Mouse (Mus musculus) megakaryocyte, embryonic 14.5 days (primary cell): ENCODE results near the gene Drd3. TPM values are rescaled to one million over a fixed set of nuclear protein-coding genes. Genes with fewer than 3 reads are reported as not detected.

Experiments
- H3K27me3 ChIP-seq: replicated peaks from 2 replicates; pipeline ENCODE3; 2012; ENCODE audit warnings: inconsistent platforms
- H3K36me3 ChIP-seq: replicated peaks from 2 replicates; pipeline ENCODE3; 2012; ENCODE audit warnings: low read length, inconsistent platforms, mixed read lengths
- H3K4me1 ChIP-seq: 2 replicates; pipeline ENCODE4 v1.6.1; 2012; ENCODE audit warnings: inconsistent platforms
- H3K4me3 ChIP-seq: replicated peaks from 2 replicates; pipeline ENCODE3; 2012; ENCODE audit warnings: moderate library complexity, mild to moderate bottlenecking, inconsistent platforms
- H3K9me3 ChIP-seq: 2 replicates; pipeline ENCODE4 v1.6.1; 2012; ENCODE audit warnings: inconsistent platforms
- FLI1 ChIP-seq: IDR thresholded peaks from 2 replicates; pipeline ENCODE4 v1.6.1; 2012; ENCODE audit warnings: low read length, inconsistent platforms, mixed read lengths
- GATA1 ChIP-seq: IDR thresholded peaks from 3 replicates; pipeline ENCODE4 v1.6.1; 2012; ENCODE audit warnings: mixed read lengths, low read length, inconsistent platforms, borderline replicate concordance
- polyA plus RNA-seq: library from polyadenylated mRNA; stranded (reverse); fragments of >175 nt; gene quantifications from 2 replicates; pipeline ENCODE4 v1.2.3, GENCODE M21; 2012; ENCODE audit warnings: low replicate concordance; ENCODE audit not compliant: insufficient read depth

The Drd3 gene
- not detected in 2 replicates for polyA plus RNA-seq

GRCm38 (mm10) chr16:43753751-43754150 is at the start of gene Drd3:
TSS of gene Drd3 (plus strand) at chr16:43754026.
- Histone ChIP-seq H3K9me3 (no peaks in the 10 kb centered on the region), H3K4me3 (no peak within 1 kb of the TSS), H3K36me3 (no peaks in the 10 kb centered on the region), H3K27me3 (no peaks in the 10 kb centered on the region), H3K4me1 (peaks cover 5% of the 10 kb centered on the region; the same call in 1 of the 2 replicates)
- TF ChIP-seq FLI1 (no peak), GATA1 (no peak)

- Histone ChIP-seq H3K4me3 (no peak overlapping the region), H3K36me3 (no peaks in the 10 kb centered on the region), H3K9me3 (no peaks in the 10 kb centered on the region), H3K27me3 (no peaks in the 10 kb centered on the region), H3K4me1 (0 out of 2 replicates have a peak, but pooled peaks cover 3% of the 10 kb centered on the region)
- TF ChIP-seq GATA1 (no peak), FLI1 (no peak)
Measured at GRCm38 (mm10) chr16:43708335-43709061, 45.3 kb upstream of the Drd3 start.

DNA sequence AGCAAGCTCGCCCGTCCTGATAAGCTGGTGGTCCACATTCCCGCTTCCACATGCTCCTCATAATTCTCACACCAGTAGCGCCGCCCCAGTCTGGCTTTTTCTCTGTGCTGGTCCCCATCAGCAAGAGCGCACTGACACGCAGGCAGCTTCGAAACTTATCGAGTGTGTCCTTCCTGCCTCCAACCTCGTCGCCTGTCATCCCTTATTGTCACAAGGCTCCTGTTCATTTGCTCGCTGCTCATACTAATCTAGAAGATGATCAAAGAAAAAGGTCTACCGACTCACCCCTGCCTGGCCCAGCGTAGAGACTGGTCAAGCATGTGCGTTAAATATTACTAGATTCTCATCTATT is 44.8 kb upstream of the Drd3 start:
- no peaks in the 10 kb centered on the region for H3K36me3 ChIP-seq
- H3K4me1 ChIP-seq: 0 out of 2 replicates have a peak, but pooled peaks cover 3% of the 10 kb centered on the region
- H3K9me3 ChIP-seq: no peaks in the 10 kb centered on the region
- TF ChIP-seq GATA1: no peak
- no peaks in the 10 kb centered on the region for H3K27me3 ChIP-seq
- no peak overlapping the region for H3K4me3 ChIP-seq

GRCm38 (mm10) chr16:43709432-43710133 is 44.2 kb upstream of the Drd3 start:
- no peaks in the 10 kb centered on the region for H3K9me3 ChIP-seq
- H3K27me3 ChIP-seq: no peaks in the 10 kb centered on the region
- no peaks in the 10 kb centered on the region for H3K36me3 ChIP-seq
- peak overlapping the region; percentile 62 for H3K4me3 ChIP-seq
- TF ChIP-seq FLI1 (no peak), GATA1 (no peak)
- 0 out of 2 replicates have a peak, but pooled peaks cover 3% of the 10 kb centered on the region for H3K4me1 ChIP-seq

- no peaks in the 10 kb centered on the region for H3K36me3 ChIP-seq
- H3K27me3 ChIP-seq: no peaks in the 10 kb centered on the region
- H3K4me3 ChIP-seq: peak overlapping the region; percentile 62
- no peak for TF ChIP-seq FLI1
- TF ChIP-seq GATA1: no peak
- H3K9me3 ChIP-seq: no peaks in the 10 kb centered on the region
- H3K4me1 ChIP-seq: 0 out of 2 replicates have a peak, but pooled peaks cover 3% of the 10 kb centered on the region
Measured at GRCm38 (mm10) chr16:43710134-43710475, 43.7 kb upstream of the Drd3 start.

- H3K36me3 ChIP-seq: no peaks in the 10 kb centered on the region
- H3K27me3 ChIP-seq: no peaks in the 10 kb centered on the region
- no peaks in the 10 kb centered on the region for H3K9me3 ChIP-seq
- H3K4me3 ChIP-seq: no peak overlapping the region
- H3K4me1 ChIP-seq: 0 out of 2 replicates have a peak, but pooled peaks cover 3% of the 10 kb centered on the region
- TF ChIP-seq GATA1: no peak
- no peak for TF ChIP-seq FLI1
Measured at GRCm38 (mm10) chr16:43710651-43711050, 43.2 kb upstream of the Drd3 start.

DNA sequence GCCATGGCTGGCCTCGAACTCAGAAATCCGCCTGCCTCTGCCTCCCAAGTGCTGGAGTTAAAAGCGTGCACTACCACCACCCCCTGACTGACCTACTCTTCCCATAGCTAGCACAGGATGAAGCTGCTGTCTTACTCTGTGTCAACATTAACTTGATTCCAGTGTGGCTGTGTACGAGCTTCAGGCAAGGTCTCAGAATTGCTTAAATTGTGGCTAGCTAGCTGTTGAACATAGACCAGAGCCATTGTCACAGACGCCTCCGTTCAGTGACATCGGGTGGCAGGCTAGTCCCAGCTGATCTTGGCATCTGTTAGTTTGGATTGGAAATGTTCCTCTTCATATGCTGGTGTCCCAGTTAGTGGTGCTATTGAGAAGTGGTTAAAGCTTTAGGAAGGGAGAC is 42.5 kb upstream of the Drd3 start:
- TF ChIP-seq GATA1 (no peak), FLI1 (no peak)
- H3K9me3 ChIP-seq: 0 out of 2 replicates have a peak, but pooled peaks cover under 1% of the 10 kb centered on the region
- no peaks in the 10 kb centered on the region for H3K27me3 ChIP-seq
- H3K36me3 ChIP-seq: no peaks in the 10 kb centered on the region
- H3K4me1 ChIP-seq: 0 out of 2 replicates have a peak, but pooled peaks cover 3% of the 10 kb centered on the region
- H3K4me3 ChIP-seq: no peak overlapping the region

DNA sequence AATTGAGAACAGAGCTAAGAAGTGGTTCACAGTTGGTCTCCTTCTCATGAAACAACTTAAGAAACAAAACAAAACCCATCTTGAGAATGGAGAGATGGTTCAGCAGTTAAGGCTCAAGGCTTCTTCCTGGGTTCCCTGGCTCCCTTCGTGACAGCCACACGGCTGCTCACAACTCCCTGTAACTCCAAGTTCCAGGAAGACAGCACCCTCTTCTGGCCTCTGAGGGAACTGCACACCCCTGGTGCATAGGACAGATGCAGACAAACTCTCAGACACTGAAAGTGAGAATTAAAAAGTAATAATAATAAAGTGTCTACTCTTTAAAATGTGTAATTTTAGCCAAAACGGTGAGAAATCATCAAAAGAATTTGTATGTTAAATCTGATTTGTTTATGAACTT is 29.4 kb upstream of the Drd3 start:
- H3K27me3 ChIP-seq: no peaks in the 10 kb centered on the region
- peaks cover 2% of the 10 kb centered on the region; the same call in 1 of the 2 replicates for H3K9me3 ChIP-seq
- TF ChIP-seq GATA1 (no peak), FLI1 (no peak)
- no peak overlapping the region for H3K4me3 ChIP-seq
- H3K36me3 ChIP-seq: no peaks in the 10 kb centered on the region
- H3K4me1 ChIP-seq: peaks cover under 1% of the 10 kb centered on the region

DNA sequence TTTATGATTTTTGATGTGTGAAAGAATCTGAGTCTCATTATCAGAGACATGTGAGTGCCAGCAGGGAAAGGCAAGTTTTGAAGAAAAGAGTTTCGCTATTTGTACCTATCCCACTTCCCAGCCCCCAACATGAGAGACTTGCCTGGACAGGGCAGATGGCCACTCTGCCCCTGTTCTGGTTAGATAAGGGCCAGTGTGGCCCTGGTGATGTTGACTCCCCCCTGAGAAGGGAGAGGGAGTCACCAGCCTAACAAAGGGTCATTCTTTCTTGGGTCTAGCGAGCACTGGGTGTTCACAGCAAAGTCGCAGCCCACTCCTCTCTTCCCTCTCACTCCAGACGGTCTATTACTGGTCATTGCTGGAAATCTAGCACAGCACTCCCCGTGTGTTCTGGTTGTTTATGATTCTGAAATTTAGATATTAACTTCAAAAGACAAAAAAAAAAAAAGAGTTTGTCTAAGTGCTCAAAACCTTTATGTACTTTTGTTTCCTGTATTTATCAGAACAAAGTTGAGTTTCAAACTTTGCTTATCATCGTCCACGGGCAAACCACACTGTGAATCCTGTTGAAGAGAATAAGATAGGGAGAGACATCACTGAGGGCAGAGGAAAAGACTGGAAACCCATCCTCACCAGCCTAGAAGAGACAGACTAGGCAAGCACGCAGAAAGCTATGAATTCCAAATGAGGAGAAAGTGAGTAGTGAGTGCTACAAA is 24.2 kb upstream of the Drd3 start:
- no peaks in the 10 kb centered on the region for H3K27me3 ChIP-seq
- no peaks in the 10 kb centered on the region for H3K36me3 ChIP-seq
- peaks cover 17% of the 10 kb centered on the region for H3K4me1 ChIP-seq
- H3K4me3 ChIP-seq: no peak overlapping the region
- H3K9me3 ChIP-seq: peaks cover 13% of the 10 kb centered on the region
- TF ChIP-seq GATA1: no peak
- no peak for TF ChIP-seq FLI1
